Mouse (Mus musculus): ENCODE measurements at regions not wholly inside any gene's neighbourhood (a gene's known extent, or its start where the extent isn't known, plus 50 kb on each side); places are given as distances from the start of the nearest gene placed in this dataset.

DNA sequence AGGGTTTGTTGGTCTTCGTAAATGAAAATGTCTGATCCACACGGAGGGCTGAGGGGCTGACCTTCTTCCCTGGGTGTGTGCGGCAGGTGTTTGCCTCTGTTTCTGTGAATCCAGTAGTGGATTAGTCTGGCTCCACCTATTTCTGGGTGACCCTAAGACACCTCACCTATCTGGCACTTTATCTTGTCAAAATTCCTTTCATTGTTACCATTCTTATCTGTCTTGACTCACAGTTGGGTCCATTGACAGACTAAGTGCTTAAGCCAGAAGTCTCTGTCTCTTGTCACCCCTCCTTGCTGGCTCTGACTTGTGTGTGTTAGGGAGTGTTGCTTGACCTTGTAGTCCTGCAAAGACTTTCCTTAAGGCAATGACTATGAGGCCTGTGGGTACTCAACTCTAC is 178.1 kb downstream of the Gm19410 start:
- ATAC-seq (ENCODE audit: low FRiP score) = no peak
- no peaks in the 10 kb centered on the region for H3K27me3 ChIP-seq
- H3K36me3 ChIP-seq = no peaks in the 10 kb centered on the region
- no peak overlapping the region for H3K27ac ChIP-seq
- WGBS = 89% methylated on average over 3 of the region's 3 CpGs
- H3K9ac ChIP-seq = no peak overlapping the region
- no peak overlapping the region for H3K4me2 ChIP-seq (replicated peaks)
- no peaks in the 10 kb centered on the region for H3K4me1 ChIP-seq
- no peaks in the 10 kb centered on the region for H3K9me3 ChIP-seq (replicated peaks)
- H3K4me3 ChIP-seq = no peak overlapping the region

GRCm38 (mm10) chr8:35944461-35944860 is 178.9 kb downstream of the Gm19410 start:
- no peak overlapping the region for H3K4me2 ChIP-seq (replicated peaks)
- no peak overlapping the region for H3K27ac ChIP-seq
- H3K4me3 ChIP-seq = no peak overlapping the region
- H3K9me3 ChIP-seq (replicated peaks) = no peaks in the 10 kb centered on the region
- no peaks in the 10 kb centered on the region for H3K27me3 ChIP-seq
- no peaks in the 10 kb centered on the region for H3K36me3 ChIP-seq
- H3K9ac ChIP-seq = no peak overlapping the region
- ATAC-seq (ENCODE audit: low FRiP score) = no peak
- WGBS = 84% methylated on average over 4 of the region's 4 CpGs
- H3K4me1 ChIP-seq = peaks cover 4% of the 10 kb centered on the region; the same call in 1 of the 2 replicates

DNA sequence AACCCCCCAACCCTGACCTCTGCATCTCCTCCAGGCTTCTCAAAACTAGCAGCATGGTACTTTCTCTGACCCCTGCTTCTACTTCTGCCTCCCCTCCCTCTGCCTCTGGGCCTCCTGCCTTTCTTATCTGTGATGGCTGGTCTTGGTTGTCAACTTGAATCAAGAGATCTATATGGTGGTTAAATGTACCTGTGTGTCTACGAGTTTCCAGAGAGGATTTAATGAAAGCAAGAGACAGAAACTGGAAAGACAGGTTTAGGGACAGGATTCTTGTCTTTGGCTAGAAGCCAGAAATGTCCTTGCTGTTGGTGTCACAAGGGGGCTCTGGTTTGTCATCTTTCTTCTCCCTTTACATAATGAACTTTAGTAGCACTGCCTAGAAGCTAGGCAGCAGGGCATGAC is 180.9 kb downstream of the Gm19410 start:
- Histone ChIP-seq H3K36me3 (no peaks in the 10 kb centered on the region), H3K4me2 (replicated peaks) (no peak overlapping the region), H3K4me3 (no peak overlapping the region), H3K4me1 (peaks cover 4% of the 10 kb centered on the region; the same call in 1 of the 2 replicates), H3K27ac (no peak overlapping the region), H3K9me3 (replicated peaks) (no peaks in the 10 kb centered on the region), H3K9ac (no peak overlapping the region), H3K27me3 (no peaks in the 10 kb centered on the region)
- no peak for ATAC-seq (ENCODE audit: low FRiP score)
- 48% methylated on average over 1 of the region's 1 CpGs for WGBS

DNA sequence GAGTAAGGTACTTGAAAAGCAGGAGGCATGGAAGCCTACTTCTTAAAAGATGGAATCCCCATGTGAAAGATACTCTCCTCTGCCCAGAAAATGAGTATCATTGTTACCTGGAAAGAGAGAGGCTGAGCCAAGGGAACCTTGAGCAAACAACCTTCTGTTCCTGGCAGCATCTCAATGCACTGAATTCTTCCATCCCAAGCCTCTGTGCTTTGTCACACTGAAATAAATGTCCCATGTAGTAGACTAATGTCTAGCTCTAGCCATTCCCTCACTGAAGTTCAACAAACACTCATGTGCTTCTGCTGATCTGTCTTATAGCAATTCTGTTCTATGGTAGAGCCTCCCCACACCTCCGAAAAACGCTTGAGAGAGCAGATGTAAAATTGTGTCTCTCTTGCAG is 182.6 kb downstream of the Gm19410 start:
- Histone ChIP-seq H3K4me3 (no peak overlapping the region), H3K9me3 (replicated peaks) (no peaks in the 10 kb centered on the region), H3K4me2 (replicated peaks) (no peak overlapping the region), H3K27ac (no peak overlapping the region), H3K9ac (no peak overlapping the region), H3K4me1 (peaks cover 4% of the 10 kb centered on the region; the same call in 1 of the 2 replicates), H3K36me3 (no peaks in the 10 kb centered on the region), H3K27me3 (no peaks in the 10 kb centered on the region)
- WGBS = 81% methylated on average over 2 of the region's 2 CpGs
- ATAC-seq (ENCODE audit: low FRiP score) = no peak

DNA sequence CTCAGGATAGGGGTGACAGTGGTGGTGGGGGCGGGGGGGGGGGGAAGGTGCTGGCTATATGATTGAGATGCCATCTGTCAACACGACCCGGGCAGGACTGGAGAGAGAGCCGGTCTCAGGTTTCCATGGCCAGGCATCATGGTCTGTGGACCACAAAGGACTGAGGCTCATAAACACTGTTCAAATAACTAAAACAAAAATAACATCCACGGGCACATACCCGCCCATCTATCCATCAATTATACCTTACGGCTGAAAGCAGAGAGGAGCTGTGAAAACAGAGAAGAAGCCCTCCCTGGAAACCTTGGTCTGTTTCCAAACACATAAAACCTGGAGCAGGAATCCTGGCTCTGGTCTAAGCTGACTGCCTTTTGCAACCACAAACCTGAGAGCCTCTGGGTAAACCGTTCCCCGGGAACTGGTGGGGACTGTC is 183.2 kb downstream of the Gm19410 start:
- H3K36me3 ChIP-seq = no peaks in the 10 kb centered on the region
- H3K4me1 ChIP-seq = peaks cover 4% of the 10 kb centered on the region; the same call in 1 of the 2 replicates
- no peaks in the 10 kb centered on the region for H3K9me3 ChIP-seq (replicated peaks)
- H3K9ac ChIP-seq = no peak overlapping the region
- WGBS = 48% methylated on average over 9 of the region's 9 CpGs
- H3K27ac ChIP-seq = no peak overlapping the region
- no peak overlapping the region for H3K4me2 ChIP-seq (replicated peaks)
- no peaks in the 10 kb centered on the region for H3K27me3 ChIP-seq
- H3K4me3 ChIP-seq = no peak overlapping the region
- no peak for ATAC-seq (ENCODE audit: low FRiP score)

- Histone ChIP-seq H3K27ac (no peak overlapping the region), H3K27me3 (no peaks in the 10 kb centered on the region), H3K4me2 (replicated peaks) (no peak overlapping the region), H3K9ac (no peak overlapping the region), H3K4me3 (no peak overlapping the region), H3K36me3 (no peaks in the 10 kb centered on the region), H3K4me1 (peaks cover 5% of the 10 kb centered on the region; the same call in 1 of the 2 replicates), H3K9me3 (replicated peaks) (no peaks in the 10 kb centered on the region)
- no peak for ATAC-seq (ENCODE audit: low FRiP score)
- 90% methylated on average over 2 of the region's 2 CpGs for WGBS
Measured at GRCm38 (mm10) chr8:35955506-35955905, 189.9 kb downstream of the Gm19410 start.

DNA sequence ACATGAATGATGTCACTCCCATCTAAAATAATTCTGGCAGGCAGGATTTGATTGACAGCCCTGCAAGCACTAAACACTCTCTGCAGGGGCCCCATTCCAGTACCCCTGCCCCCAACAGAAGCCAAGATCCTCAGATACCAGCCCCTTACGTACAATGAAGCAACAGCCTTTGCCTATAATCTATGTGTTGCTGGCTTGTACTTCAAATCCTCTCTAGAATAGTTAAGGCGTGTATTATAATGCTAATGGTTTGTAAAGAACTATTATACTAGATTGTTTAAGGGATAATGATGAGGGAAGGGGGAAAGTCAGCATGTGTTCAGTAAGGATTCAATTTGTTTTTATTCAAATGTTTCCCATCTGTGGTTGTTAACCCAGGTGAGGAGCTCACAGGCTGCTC is 190.7 kb downstream of the Gm19410 start:
- no peak overlapping the region for H3K4me3 ChIP-seq
- no peaks in the 10 kb centered on the region for H3K36me3 ChIP-seq
- no peak overlapping the region for H3K4me2 ChIP-seq (replicated peaks)
- no peaks in the 10 kb centered on the region for H3K27me3 ChIP-seq
- ATAC-seq (ENCODE audit: low FRiP score) = peak; percentile 51; the same call in 1 of the 2 replicates
- H3K9ac ChIP-seq = no peak overlapping the region
- 26% methylated on average over 2 of the region's 2 CpGs for WGBS
- no peak overlapping the region for H3K27ac ChIP-seq
- H3K4me1 ChIP-seq = peaks cover 6% of the 10 kb centered on the region; the same call in 1 of the 2 replicates
- H3K9me3 ChIP-seq (replicated peaks) = no peaks in the 10 kb centered on the region

DNA sequence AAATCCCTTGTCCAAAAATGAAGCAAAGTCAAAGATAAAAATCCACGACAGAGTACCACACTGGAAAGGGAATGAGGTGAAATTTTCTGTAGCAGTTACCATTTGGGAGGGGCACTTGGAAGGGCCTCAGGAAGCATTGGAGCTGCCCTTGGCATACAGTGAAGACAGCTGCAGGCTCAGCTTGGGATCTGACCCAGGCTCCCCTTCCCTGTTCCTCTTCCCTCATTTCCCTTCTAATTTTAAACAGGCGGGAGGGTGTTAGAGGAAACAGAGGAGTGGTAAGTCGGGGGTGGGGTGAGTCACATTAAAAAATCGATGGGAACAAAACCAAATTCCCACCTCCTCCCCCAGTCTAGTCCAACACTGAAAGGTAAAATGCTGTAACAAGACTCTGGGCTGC is 193.6 kb downstream of the Gm19410 start:
- Histone ChIP-seq H3K9ac (no peak overlapping the region), H3K4me3 (no peak overlapping the region), H3K9me3 (replicated peaks) (no peaks in the 10 kb centered on the region), H3K27me3 (no peaks in the 10 kb centered on the region), H3K4me2 (replicated peaks) (no peak overlapping the region), H3K27ac (no peak overlapping the region), H3K4me1 (peaks cover 14% of the 10 kb centered on the region), H3K36me3 (no peaks in the 10 kb centered on the region)
- 71% methylated on average over 4 of the region's 4 CpGs for WGBS
- ATAC-seq (ENCODE audit: low FRiP score) = no peak

DNA sequence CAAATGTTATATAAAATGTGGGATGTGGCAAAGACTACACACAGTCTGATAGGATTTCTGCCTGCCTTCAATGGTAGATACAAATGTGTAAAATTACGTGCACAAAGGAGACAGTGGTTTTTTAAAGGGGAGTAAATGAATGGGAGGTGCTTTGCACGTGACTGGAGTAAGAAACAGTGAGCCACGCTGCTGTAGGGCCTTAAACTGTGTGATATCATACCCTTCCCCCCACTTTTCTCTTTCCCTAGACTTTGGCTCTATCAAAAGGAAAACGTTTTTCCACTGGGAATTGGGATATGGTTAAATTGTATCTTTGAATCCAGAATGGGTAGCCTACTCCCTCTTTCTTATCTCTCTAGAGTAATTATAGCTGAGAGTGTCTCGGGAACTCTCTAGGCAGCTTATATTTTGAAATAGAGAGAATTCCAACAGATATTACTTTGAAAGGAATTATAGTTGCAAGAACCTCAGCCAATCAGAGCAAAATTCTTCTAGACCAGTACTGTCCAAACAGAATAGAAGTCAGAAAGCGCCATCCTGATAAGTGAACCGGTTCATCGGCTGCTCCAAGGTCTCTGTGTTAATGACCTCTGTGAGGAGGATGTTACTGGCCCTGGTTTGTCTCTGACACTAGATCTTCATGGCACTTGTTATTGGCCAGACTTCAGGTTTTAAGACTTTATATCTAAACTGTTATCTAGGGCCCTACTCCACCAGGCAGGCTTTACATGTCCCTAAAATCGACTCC is 195.5 kb downstream of the Gm19410 start:
- H3K4me3 ChIP-seq = no peak overlapping the region
- no peak overlapping the region for H3K9ac ChIP-seq
- H3K27me3 ChIP-seq = no peaks in the 10 kb centered on the region
- H3K36me3 ChIP-seq = no peaks in the 10 kb centered on the region
- H3K9me3 ChIP-seq (replicated peaks) = no peaks in the 10 kb centered on the region
- peak; percentile 49; the same call in 1 of the 2 replicates for ATAC-seq (ENCODE audit: low FRiP score)
- peaks cover 14% of the 10 kb centered on the region for H3K4me1 ChIP-seq
- H3K27ac ChIP-seq = peak overlapping the region; percentile 52; the same call in 1 of the 2 replicates
- 70% methylated on average over 9 of the region's 9 CpGs for WGBS
- no peak overlapping the region for H3K4me2 ChIP-seq (replicated peaks)

DNA sequence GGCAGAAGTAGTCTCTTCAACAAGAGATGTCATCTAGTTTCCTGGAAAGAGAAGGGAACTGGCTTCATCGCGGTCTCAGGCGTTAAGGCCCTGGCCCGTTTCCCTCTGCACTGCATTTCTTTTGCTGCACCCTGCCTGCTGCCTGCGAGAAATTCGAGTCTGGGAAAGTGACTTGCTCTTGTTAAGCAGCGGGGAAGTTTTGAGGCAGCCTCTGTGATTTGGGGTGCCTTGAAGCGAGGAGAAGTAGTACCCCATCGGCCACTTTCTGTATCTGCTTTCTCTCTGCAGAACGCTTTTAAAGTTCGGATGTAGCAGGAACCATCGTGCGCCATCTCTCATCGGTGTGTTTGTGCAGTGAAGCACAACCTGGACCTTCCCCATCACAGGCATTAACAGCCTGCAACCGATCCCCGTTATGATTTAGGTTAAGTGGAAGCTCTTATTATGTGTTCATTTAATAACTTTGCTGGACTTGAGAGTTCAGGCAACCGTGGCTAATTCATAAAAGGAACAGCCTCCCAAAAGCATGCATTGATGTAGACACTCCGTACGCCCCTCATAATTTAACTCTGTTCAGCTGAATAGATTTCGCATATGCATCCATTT is 196.1 kb downstream of the Gm19410 start:
- Histone ChIP-seq H3K9ac (no peak overlapping the region), H3K9me3 (replicated peaks) (no peaks in the 10 kb centered on the region), H3K36me3 (no peaks in the 10 kb centered on the region), H3K4me2 (replicated peaks) (no peak overlapping the region), H3K4me3 (no peak overlapping the region), H3K4me1 (peaks cover 11% of the 10 kb centered on the region), H3K27me3 (no peaks in the 10 kb centered on the region), H3K27ac (peak overlapping the region; percentile 52)
- no peak for ATAC-seq (ENCODE audit: low FRiP score)
- WGBS = 55% methylated on average over 20 of the region's 20 CpGs

GRCm38 (mm10) chr8:35964932-35965331 is 199.3 kb downstream of the Gm19410 start:
- no peak overlapping the region for H3K4me2 ChIP-seq (replicated peaks)
- no peaks in the 10 kb centered on the region for H3K27me3 ChIP-seq
- no peaks in the 10 kb centered on the region for H3K9me3 ChIP-seq (replicated peaks)
- H3K4me3 ChIP-seq = no peak overlapping the region
- peaks cover 9% of the 10 kb centered on the region; the same call in 1 of the 2 replicates for H3K4me1 ChIP-seq
- no peak for ATAC-seq (ENCODE audit: low FRiP score)
- H3K36me3 ChIP-seq = no peaks in the 10 kb centered on the region
- H3K9ac ChIP-seq = no peak overlapping the region
- H3K27ac ChIP-seq = no peak overlapping the region
- 60% methylated on average over 1 of the region's 1 CpGs for WGBS

DNA sequence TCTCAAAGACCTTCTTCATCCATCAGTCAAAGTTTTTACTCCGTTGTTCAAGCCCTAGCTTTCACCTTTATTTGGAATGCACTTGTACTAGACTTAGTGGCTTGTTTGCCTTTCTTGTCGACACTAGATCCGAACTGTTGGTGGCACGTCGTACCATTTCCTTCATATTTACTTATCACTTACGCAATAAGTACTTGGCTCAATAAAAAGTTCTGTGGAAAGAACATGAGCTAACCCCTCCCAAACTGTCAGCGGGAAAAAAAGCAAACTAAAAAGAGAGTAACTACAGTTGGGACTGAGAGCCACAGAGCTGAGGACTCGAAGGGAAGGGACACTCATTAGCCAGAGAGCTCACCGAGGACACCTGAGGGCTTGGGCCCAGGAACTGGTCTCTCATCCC is 202.8 kb downstream of the Gm19410 start:
- Histone ChIP-seq H3K9ac (no peak overlapping the region), H3K36me3 (no peaks in the 10 kb centered on the region), H3K4me3 (no peak overlapping the region), H3K4me2 (replicated peaks) (no peak overlapping the region), H3K9me3 (replicated peaks) (no peaks in the 10 kb centered on the region), H3K27me3 (no peaks in the 10 kb centered on the region), H3K27ac (no peak overlapping the region), H3K4me1 (no peaks in the 10 kb centered on the region)
- 90% methylated on average over 9 of the region's 9 CpGs for WGBS
- no peak for ATAC-seq (ENCODE audit: low FRiP score)

DNA sequence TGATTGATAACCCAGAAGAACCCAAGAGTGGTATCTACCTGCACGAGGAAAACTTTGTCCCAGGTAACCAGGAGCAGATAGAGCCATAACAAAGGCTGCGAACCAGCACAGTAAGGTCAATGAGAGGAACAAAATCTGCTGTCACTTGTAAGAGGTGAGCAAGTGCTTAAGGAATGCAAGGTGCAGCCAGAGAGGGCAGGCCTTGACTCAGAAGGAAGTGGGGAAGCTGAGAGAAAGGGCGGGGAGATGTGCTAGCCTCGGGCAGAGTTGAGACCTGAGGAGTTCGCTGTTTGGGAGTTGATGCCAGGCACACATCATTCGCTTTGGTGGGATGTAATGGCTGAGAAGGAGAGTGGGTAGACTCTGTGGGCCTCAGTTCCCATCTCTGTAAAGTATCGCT is 205.5 kb downstream of the Gm19410 start:
- Histone ChIP-seq H3K36me3 (no peaks in the 10 kb centered on the region), H3K4me3 (no peak overlapping the region), H3K27me3 (no peaks in the 10 kb centered on the region), H3K9me3 (replicated peaks) (no peaks in the 10 kb centered on the region), H3K9ac (no peak overlapping the region), H3K27ac (no peak overlapping the region), H3K4me2 (replicated peaks) (no peak overlapping the region), H3K4me1 (no peaks in the 10 kb centered on the region)
- no peak for ATAC-seq (ENCODE audit: low FRiP score)
- WGBS = 85% methylated on average over 7 of the region's 7 CpGs
